Mouse (Mus musculus) right cerebral cortex, adult 18-20 months (tissue): ENCODE results near the gene Adamts8.

Source experiments
- DNase-seq: peaks from one replicate; pipeline ENCODE4 v3.0.0; 2022; ENCODE audit warnings: mixed read lengths

The Adamts8 gene

DNA sequence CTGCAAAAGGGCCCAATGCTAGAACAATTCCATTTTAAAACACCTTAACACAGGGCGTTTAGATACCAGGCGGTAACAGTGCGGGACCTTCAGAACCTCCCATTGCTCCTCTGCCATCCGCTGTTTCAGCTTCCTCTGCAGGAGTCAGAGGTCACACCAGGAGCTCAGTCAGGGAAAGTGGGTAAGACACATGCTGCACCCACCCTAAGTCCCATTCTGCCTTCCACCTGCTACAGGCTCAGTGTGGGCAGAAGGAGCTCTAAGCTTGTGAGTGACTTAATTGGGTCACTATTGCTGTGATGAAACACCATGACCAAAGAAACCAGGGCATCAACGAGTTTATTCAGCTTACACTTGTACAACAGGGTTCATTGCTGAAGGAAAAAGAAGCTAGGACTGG, 50.7 kb downstream of the Adamts8 start:
- no peak for DNase-seq

- DNase-seq: no peak
These were observed 54.5 kb downstream of the Adamts8 start for GRCm38 (mm10) chr9:30996590-30997562.

GRCm38 (mm10) chr9:31000641-31001040, 58.3 kb downstream of the Adamts8 start:
- DNase-seq: no peak

- DNase-seq: no peak
These were observed 60.2 kb downstream of the Adamts8 start for GRCm38 (mm10) chr9:31002528-31002927.

GRCm38 (mm10) chr9:31009334-31009733, 67.0 kb downstream of the Adamts8 start:
- DNase-seq: no peak

GRCm38 (mm10) chr9:31010040-31010439, 67.7 kb downstream of the Adamts8 start:
- no peak for DNase-seq

- no peak for DNase-seq
These were observed 68.4 kb downstream of the Adamts8 start for GRCm38 (mm10) chr9:31010749-31011148.

- DNase-seq: no peak
These were observed 69.2 kb downstream of the Adamts8 start for GRCm38 (mm10) chr9:31011533-31011932.

GRCm38 (mm10) chr9:31012674-31013073, 70.3 kb downstream of the Adamts8 start:
- DNase-seq: no peak

DNA sequence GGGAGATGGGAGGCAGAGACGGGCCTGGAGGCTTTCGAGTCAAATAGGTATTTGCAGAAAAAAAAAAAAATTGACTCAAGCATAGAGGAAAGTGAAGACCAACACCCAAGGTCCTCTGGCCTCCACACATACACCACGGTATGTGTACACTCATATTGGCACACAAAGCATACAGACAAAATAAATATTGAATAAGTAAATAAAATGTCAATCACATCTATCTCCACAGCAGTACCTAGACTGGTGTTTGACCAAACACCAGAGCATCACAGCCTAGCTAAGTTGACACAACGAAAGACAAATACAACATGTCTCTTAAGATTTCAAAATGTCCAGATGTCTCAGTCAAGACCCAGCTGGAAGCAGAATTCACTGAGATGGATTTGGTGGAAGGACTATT, 71.1 kb downstream of the Adamts8 start:
- no peak for DNase-seq
